Mouse (Mus musculus) kidney, adult 8-10 months (tissue): ENCODE measurements around the gene Alg12.
A peak's percentile ranks its signal among the peaks of the same experiment; 100 is the strongest.

Source experiments
- DNase-seq, 2 experiments: peaks; one replicate each; pipeline ENCODE4 v3.0.0; 2022

Alg12 gene

DNA sequence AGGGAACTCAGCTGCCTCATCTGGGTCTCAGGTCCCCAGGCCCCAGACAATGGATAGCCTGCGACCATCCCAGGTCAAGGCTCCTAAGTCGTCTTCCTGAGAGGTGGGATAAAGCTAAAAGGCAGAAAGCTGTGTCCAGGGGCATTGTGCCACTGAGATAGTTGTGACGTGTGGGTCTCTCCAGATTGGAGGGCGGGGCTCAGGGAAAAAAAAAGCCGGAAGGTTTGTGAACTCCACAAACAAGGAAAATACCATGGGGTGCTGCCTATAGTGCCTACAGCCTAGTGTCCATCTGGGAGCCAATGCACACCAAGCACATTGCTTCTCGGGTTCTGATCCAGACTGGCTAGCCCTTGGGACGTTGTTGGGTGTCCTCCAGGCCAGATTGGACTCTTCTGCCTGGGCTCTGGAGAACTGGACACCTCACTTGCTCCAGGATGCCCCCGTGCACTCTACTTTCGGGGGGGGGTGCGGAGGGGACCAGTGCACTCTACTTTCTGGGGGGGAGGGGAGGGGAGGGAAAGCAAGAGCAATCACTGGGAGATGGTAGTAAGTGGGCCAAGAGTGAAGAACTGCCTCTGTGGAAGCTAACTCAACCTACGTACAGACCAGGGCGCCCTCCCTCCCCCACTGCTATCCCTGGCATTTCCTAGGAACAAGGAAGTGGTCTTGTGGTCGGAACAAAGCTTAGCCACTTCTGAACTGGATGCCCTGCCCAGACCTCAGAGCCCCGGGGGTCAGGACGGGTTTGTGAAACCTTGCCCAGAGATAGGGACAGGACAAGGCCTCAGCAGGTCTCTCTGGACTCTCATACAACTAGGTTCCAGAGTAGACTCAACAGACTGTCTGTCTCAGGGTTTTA lies 36.1 kb upstream of the Alg12 start:
- peak in 1 of 2 experiments; percentile 58 for DNase-seq

DNA sequence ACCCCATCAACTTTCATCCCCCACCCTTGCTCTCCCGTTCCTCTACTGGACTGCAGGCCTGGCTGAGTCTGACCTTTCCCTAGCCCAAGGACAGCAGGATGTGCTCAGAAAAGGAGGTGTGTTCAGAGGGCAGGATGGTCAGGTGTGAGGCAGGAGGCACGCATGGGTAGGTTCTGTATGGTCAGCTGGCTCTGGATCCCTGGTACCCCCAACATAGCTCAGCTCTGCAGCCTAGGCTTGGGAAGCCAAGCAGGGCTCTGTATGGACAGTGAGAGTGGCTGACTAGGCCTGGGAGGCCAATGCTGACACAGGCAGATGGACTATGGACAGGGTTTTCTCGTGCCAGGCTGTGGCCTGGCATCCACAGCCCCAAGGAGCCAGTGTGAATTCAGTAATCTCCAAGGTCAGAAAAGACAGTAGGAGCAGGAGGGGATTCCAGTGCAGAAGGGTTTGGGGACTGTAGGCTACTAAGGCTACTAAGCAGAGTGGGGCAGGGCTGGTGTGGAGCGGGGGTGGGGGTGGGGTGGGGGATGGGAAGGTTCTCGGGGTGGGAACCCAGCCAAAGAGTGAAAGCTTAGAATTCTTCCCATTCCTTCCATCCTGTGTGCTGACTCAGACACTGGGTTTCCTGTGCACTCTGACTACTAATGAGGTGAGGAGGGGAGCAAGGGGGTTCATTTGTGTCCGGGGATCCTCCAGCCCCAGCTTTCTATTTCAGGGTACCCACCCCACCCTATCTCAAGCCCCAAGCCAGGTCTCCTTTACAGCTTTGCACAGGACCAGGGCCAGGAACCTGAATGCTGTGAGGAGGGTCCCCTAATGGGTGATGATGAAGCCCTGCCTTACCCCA lies 35.2 kb upstream of the Alg12 start:
- DNase-seq = peak; percentile 88 to 94

DNA sequence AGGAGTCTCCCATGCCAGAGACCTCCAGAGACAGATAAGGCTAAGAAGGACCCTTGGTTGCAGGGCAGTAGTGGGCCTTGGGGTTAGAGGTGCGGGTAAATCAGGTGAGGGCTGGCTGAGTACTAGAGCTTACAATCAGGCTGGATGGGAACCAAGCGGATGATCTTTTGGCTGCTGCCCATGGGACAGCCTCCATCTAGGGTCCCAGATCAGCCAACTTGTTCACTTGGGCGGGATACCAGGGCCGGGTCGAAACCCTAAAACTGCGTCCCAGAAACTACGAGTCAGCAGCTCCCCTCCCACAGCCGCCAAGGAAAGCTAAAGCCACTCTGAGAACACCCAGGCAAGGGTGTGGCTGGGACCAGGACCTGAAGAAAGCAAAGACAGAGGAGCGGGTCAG lies 34.0 kb upstream of the Alg12 start:
- DNase-seq = peak in 1 of 2 experiments; percentile 50

DNA sequence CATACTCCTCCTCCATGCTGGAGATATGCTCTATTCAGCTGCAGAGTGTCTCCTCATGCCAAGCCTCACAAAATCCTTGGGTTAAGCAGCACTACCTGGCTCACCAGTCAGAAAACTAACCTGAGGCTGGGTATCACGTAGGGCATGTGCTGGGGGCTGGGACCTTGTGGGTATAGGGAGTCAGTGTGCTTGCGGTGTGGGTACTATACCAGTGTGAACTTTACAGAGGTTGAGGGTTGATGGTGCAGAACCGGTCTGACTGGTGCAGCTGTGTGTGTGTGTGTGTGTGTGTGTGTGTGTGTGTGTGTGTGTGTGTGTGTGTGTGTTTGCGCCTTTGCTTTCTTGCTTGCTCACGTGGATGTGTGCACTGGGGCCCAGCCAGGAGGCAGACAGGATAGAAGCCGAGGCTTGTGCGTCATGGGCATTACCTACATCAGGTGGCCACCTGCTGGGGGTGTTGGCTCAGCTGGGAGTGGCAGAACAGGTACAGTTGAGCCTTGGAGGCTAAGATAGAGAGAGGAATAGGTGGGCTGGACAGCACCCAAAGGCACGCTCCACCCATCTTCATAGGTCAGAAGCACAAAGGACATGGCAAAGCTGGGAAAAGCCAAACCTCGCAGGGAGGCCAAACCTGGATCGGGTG lies 32.5 kb upstream of the Alg12 start:
- peak; percentile 86 to 90 for DNase-seq

DNA sequence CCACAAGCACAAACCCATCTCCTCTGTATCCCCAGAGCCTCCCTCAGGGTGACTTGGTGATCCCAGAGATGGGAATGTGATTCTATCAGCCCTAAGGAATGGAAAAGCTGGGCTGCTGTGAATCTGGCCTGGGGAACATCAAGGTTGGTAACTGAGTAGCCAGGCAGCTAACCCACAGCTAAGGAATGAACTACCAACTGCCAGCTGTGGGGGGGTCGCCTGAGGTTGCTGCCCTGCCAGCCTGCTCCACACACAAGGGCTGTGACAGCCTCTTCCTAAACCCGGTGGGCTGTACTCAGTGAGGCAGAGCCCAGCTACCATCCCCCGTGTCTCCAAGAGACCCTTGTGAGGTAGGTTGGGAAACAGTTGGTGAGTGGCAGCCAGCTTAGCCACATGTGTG lies 32.0 kb upstream of the Alg12 start:
- DNase-seq = peak; percentile 80 to 82

DNA sequence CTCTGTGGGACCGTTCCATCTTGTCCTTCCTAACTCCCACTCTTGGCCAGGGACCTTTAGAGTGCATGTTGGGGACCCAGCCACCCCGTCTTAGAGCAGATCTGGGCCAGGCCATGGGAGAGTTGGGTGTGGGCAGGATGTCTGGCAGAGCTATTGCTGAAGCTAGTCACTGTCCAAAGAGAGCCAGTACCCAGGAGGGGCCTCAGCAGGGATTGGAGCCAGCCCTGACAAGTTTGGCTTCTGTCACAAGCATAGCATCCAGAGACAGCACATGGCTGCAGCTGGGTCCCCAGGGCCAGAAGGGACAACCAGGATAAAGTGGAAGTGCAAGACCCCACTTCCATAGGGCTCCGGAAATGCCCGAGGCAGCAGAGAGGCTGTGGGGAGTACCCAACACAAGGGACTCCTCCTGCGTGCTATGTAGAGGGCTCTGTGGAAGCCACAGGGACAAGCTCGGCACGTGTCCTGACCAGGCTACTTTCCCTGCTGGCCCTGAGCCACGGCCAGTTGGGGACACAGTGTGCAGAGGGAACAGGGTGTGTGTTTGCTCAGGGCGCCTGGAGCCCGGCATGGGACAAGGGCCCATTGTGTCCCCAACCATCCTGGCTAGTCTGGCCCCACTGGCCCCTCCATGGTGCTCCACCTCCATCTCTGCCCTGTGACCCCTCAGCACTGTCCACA lies 31.2 kb upstream of the Alg12 start:
- peak; percentile 94 to 96 for DNase-seq

DNA sequence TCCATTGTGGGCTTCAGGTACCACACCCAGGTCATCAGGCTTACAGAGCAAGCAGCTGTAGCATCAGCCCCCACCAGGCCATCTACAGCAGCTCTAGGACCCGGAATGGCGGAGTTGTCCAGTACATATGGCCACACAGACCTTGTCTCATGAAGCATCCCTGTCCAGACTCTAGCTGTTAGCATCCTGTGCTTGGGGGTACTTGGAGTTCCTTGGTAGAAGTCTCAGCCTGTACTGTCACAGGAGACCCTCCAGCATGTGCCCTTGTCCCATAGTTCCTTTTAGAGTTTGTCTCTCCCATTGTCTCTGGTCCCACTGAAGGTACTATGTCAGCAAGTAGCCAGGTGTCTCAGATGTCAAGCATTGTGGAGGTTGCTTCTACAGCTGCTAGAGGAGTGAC lies 30.5 kb upstream of the Alg12 start:
- no peak for DNase-seq

DNA sequence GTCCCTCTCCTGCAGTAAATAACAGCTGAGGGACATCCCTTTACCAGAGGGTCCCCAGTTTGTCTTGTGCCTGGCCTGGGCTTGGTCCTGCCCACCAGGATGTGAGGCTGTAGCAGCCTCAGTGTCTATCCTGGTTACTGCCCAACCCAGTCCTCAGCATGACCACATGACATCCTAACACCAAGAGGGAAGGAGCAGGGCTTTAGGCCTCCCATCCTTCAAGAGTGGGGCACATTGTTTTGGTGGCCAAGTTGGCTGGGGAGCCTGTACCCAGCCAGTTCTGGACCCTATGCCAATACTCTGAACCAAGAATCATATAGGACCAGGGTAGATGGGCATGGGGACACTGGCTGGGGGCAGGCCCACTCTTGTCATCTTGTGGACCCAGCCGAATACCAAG lies 29.5 kb upstream of the Alg12 start:
- no peak for DNase-seq

DNA sequence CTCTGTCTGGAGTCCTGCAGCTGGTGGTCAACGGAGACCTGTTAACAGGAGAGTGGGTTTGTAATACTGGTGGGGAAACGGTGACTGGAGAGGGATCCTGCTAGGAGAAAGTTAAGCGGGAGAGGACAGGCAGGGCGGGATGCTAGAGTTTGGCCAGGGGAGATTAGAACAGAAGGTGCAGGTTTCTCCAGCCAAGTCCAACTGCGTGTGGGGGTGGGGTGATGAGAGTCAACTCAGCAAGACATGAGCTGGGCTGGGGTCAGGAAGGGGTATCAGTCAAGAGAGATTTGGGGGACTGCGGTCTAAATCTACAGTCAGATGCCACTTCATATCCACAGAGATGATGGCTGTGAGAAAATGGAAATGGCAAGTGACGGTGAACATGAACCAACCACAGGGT lies 25.8 kb upstream of the Alg12 start:
- DNase-seq = no peak

DNA sequence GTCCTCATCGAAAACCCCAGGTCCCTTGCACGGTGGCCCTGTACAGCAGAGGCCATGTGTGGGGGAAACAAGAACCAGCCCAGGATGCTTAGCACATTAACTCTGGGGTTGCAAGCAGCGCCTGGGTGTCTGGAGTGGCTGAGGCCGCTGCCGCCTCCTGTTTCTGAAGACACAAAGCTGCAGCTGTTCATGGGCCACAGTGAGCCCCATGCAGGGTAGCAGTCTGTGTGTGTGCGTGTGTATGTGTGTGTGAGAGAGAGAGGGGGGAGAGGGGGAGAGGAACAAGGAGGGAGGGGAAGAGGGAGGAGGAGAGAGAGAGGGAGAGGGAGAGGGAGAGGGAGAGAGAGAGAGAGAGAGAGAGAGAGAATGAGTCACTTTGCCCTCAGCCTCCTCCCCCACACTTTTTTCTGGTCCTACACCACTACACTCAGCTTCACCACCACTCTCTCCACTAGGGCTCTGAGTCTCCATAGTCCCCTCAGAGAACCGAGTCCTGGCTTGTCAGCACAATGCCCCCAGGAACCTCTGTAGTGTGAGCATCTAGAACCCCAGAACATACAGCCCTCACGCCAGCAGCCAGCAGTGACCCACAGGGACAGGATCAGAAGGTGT lies 24.5 kb upstream of the Alg12 start:
- no peak for DNase-seq

DNA sequence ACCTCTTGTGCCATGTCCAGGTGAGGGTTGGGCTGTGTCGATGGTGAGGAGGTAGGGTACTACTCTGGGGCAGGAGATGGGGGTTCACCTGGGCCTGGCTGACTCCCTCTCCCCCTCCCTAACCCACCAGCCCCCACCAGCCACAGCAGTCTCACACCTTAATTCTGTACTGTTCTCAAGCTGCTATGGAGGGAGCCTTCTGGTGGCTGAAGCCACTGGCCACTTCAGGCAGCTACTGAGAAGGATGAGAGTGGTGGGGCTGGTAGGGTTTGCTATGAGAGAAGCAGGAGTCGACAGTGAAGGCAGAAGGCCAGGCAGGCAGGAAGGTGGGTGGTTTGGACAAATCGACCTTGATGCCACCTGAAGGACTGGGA lies 23.2 kb upstream of the Alg12 start:
- no peak for DNase-seq

DNA sequence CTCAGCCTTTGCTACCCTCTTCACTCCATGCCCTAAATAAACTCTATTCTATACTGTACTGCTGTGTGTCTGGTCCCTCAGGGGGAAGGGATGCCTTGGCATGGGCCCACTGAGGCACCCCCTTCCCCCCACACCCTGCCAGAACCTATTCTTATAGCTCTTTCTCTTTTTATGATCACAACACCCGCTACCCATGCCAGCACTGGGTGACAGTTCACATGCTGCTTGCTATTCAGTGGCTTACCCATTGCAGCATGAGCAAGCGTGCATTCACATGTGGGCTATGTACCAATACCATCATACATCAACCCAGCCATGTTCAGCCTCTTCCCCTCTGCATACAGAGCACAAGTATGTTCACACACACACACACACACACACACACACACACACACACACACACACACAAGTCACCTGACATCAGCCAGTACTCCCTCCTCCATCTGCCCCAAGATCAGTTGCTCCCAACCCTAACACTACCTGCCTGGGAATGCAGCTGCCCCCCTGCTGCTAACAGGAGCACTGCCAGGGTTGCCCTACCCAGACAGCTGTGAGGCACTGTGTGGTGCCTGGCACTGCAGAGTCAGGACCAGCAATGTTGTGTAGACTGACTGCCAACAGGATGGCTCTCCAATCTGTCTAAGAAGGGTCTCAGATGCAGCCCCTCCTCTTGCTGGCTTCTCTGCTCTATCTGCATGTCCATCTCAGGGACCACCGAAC lies 22.6 kb upstream of the Alg12 start:
- DNase-seq = no peak

DNA sequence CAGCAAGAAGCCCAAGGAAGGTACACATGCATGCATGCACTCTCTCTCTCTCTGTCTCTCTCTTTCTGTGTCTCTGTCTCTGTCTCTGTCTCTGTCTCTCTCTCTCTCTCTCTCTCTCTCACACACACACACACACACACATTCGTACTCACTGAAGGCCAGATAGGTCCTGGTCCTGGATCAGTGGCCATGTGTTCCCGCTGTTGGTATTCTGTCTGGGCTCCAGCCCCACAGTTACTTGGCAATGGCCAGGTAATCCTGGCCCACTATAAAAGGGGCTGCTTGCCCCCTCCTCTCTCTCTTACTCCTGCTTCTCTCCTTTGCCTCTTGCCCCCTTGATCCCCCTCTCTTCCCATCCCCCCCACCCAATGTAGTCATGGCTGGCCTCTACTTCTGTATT lies 22.0 kb upstream of the Alg12 start:
- DNase-seq = no peak

DNA sequence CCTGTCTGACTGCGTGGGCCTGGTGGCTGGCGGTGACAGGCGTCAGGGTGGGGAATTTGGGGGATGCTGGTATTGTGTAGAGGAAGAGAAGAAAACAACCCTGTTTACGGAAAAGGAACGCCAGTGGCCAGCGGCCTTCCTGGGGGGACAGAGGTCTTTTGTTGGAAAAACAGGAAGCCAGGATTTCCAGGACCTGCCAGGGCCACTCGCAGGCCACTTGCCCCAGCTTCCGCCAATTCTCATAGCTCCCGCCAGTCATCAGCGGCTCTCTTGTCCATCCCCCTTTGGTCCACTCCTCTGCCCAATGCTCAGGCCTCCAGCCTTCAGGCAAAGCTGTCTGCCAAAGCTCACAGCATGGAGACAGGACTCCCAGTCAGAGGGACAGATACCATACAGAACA lies 21.0 kb upstream of the Alg12 start:
- peak; percentile 65 to 81 for DNase-seq

DNA sequence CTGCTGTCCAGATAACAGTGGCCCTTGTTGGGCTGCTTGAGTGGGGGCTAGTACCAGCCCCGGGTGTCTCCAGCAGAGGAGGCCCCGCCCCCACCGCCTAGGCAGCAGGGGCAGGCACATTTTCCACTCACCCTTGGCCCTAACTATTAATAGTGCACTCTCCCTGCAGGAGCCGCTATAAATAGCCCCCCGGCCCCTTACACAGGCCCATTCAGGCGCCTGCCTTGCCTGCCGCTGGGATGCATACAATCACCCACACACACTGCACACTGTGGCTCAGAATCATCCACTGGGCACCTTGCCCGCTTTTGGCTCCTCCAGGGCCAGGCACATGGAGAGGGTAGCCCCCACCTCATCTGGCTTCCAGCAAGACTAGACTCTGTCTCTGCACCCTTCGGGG lies 20.2 kb upstream of the Alg12 start:
- peak; percentile 67 to 80 for DNase-seq

DNA sequence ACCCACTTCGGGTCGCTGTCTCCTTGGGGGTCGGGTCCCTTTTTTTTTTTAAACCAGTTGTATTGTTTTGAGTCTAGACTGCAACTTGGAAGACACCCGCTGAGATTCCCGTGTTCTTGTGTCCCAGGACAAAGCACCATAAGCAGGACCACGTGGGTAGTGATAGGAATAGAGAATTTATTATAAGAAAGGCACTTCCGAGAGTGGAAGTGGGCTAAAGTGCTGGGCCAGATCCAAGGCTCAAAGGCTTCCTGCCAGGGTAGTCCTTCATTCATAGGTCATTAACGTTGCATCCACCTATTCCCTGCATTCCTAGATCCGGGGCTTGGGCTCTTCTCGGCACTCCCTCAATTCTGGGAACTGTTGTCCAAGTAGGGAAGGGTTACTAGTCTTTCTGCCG lies 18.9 kb upstream of the Alg12 start:
- peak in 1 of 2 experiments; percentile 72 for DNase-seq

DNA sequence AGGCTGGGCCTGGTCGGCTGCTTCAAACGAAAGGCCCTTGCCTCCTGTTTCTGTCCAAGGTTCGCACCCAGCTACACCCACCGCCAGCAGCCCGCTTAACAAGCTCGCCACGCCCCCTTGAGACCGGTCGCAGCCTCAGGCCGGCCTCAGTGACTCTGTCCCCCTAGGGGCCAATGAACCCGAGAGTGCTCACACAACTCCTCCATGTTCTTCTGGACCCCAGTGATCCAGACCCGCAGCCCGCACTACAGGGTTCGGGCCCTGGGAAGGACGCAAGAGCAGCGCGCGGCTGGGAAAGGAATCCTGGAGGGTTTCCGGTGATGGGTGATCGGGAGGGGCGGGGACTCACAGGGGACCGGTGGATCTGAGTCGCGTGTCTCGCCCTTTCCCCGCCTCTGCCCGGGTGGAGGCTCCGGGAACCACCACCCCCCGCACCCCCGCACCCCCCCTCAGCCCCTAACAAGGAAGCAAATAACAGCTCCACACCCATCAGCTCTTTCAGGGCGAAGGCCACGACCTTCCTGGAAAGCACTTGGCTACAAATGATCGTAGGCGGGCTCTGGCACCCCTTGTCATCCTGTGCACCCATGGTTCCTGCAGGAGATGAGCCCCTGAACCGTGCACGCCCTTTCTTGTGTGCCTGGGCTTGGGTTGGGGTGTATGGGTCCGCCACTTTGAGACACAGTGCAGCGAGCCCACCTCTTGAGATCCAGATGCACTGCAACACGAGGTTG lies 18.2 kb upstream of the Alg12 start:
- peak; percentile 77 for DNase-seq

DNA sequence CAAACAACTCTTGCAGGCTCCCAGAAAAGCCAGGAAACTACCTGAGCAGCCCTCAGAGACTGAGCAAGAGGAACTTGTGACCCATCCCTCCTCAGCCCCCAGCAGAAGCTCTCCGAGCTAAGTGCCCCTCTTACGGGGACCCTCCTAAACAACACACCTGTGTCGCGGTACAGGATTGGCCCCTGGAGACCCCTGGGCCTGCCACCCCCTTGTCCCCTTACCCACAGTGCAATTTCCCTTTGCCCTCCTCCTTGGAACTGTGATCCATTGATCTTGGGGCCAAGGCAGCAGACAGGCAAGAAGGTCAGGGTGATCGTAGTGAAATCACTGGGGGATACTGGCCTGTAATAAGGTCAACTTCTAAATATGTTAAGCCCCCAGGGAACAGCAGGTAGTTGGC lies 17.5 kb upstream of the Alg12 start:
- DNase-seq = no peak

DNA sequence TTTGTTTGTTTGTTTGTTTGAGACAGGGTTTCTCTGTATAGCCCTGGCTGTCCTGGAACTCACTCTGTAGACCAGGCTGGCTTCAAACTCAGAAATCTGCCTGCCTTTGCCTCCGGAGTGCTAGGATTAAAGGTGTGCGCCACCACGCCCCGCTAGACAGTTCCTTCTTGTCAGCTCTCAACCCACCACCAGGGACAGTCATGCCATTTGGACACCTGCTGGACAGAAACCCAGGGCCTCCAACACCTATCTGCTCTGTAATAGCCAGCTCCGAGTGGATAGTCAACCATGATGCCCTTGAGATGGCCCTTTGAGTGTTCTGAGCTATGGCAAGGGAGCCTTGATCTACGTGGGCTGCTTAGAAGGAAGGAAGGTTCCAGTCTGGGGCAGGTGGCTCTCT lies 16.9 kb upstream of the Alg12 start:
- DNase-seq = peak in 1 of 2 experiments; percentile 44

DNA sequence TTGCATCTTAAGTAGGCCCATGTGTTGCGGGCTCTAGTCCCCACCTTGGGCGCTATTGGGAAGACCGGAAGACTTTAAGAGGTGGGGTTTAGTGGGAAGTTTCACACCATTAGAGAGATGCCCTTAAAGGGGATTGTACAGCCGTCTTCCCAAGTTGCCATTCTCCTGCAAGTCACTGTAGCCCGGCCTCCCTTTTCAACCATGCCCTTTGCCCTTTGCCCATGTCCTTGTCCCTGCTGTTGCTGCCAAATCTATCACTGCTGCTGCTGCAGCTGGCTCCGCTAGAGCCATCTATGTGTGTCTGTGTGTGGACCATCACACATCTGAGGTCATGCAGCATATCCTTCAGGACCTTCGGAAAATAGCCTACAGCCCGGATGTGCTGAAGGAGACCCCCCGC lies 13.4 kb upstream of the Alg12 start:
- DNase-seq = peak; percentile 74 to 75

DNA sequence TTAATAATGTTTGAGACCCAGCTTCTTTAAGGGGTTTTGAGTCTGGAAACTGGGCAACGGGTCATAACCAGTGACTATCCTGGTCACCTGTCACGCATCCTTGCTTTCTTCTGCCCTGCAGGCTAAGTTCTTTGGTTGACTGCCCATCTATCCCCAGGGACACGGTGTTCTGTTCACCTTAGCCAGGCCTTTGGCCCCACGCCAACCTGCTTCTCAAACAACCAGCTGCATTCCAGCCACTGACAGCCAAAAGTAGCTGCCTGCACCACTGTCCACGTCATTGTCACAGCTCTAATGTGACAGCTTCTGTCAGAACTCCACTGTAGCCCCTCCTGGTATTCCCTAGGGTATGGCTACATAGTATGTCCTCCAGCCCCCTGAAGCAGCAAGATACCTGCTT lies 12.4 kb upstream of the Alg12 start:
- DNase-seq = peak; percentile 95 to 98
